Mouse (Mus musculus) forebrain, embryonic 10.5 days (tissue): Measurements from ENCODE around the gene Hba-a2. TPM values are rescaled to one million over a fixed set of nuclear protein-coding genes. Genes with fewer than 3 reads are reported as not detected.

Source experiments
- DNase-seq: peaks from one replicate; pipeline ENCODE4 v3.0.0-alpha.2; 2017; ENCODE audit warnings: low spot score; ENCODE audit errors: extremely low spot score
- H3K27ac ChIP-seq: fragments of 300-500 bp; sonication (generic); 2 replicates; pipeline ENCODE4 v1.5.1; 2016; ENCODE audit warnings: mild to moderate bottlenecking
- H3K27me3 ChIP-seq: fragments of 300-500 bp; sonication (generic); 2 replicates; pipeline ENCODE4 v1.6.1; 2016; ENCODE audit warnings: mild to moderate bottlenecking; ENCODE audit not compliant: poor library complexity, severe bottlenecking
- H3K36me3 ChIP-seq: fragments of 300-500 bp; sonication (generic); replicated peaks from 2 replicates; pipeline ENCODE4 v1.6.1; 2016; ENCODE audit warnings: mild to moderate bottlenecking, moderate library complexity
- H3K4me1 ChIP-seq: fragments of 300-500 bp; sonication (generic); 2 replicates; pipeline ENCODE4 v1.6.1; 2016
- H3K4me3 ChIP-seq: fragments of 300-500 bp; sonication (generic); 2 replicates; pipeline ENCODE4 v1.5.1; 2016; ENCODE audit warnings: mild to moderate bottlenecking, moderate library complexity
- H3K9me3 ChIP-seq: fragments of 300-500 bp; sonication (generic); 2 replicates; pipeline ENCODE4 v1.6.1; 2016; ENCODE audit warnings: mild to moderate bottlenecking, moderate library complexity
- WGBS: fragments of 180-500 bp; shearing (Covaris S2); methylation state at CpG from one replicate; pipeline ENCODE4 v1.1.7; 2016; 5-methylcytosine and 5-hydroxymethylcytosine counted together
- polyA plus RNA-seq: library from polyadenylated mRNA; unstranded; fragments of >200 nt; fragmentation: Nextera tagmentation; extraction: Ambion mirVana; gene quantifications from 2 replicates; pipeline ENCODE4 v1.2.1, GENCODE M21; 2016

Gene Hba-a2
- polyA plus RNA-seq, 1 experiment from 2014 or later, result 5,635 TPM

GRCm38 (mm10) chr11:32340476-32341473 is 44.5 kb downstream of the Hba-a2 start:
- no peaks in the 10 kb centered on the region for H3K27me3 ChIP-seq
- 50% methylated on average over 17 of the region's 17 CpGs for WGBS
- no peaks in the 10 kb centered on the region for H3K36me3 ChIP-seq
- H3K4me3 ChIP-seq, result no peak overlapping the region
- no peak overlapping the region for H3K27ac ChIP-seq
- peaks cover 12% of the 10 kb centered on the region for H3K4me1 ChIP-seq
- peak; percentile 76 for DNase-seq
- peaks cover 6% of the 10 kb centered on the region; the same call in 1 of the 2 replicates for H3K9me3 ChIP-seq

GRCm38 (mm10) chr11:32342770-32343191 is 46.5 kb downstream of the Hba-a2 start:
- peaks cover 11% of the 10 kb centered on the region for H3K27me3 ChIP-seq
- no peaks in the 10 kb centered on the region for H3K36me3 ChIP-seq
- H3K4me1 ChIP-seq, result peaks cover 26% of the 10 kb centered on the region
- no peak overlapping the region for H3K27ac ChIP-seq
- H3K4me3 ChIP-seq, result no peak overlapping the region
- no peaks in the 10 kb centered on the region for H3K9me3 ChIP-seq
- DNase-seq, result no peak
- 6% methylated on average over 2 of the region's 2 CpGs for WGBS

GRCm38 (mm10) chr11:32343350-32343749 is 47.1 kb downstream of the Hba-a2 start:
- peaks cover 11% of the 10 kb centered on the region for H3K27me3 ChIP-seq
- WGBS, result 85% methylated on average over 1 of the region's 1 CpGs
- no peaks in the 10 kb centered on the region for H3K9me3 ChIP-seq
- H3K4me1 ChIP-seq, result peaks cover 32% of the 10 kb centered on the region
- H3K36me3 ChIP-seq, result no peaks in the 10 kb centered on the region
- DNase-seq, result no peak
- no peak overlapping the region for H3K27ac ChIP-seq
- H3K4me3 ChIP-seq, result no peak overlapping the region

- Histone ChIP-seq H3K4me3 (no peak overlapping the region), H3K4me1 (peaks cover 48% of the 10 kb centered on the region), H3K9me3 (no peaks in the 10 kb centered on the region), H3K27ac (no peak overlapping the region), H3K36me3 (peaks cover 15% of the 10 kb centered on the region), H3K27me3 (peaks cover 11% of the 10 kb centered on the region)
- 83% methylated on average over 6 of the region's 6 CpGs for WGBS
- DNase-seq, result no peak
Observed at GRCm38 (mm10) chr11:32345504-32346297, 49.4 kb downstream of the Hba-a2 start.

Other genes with a start within 250 kb of the Hba-a2 start
- gene Il9r, start 96.2 kb upstream of the Hba-a2 start, polyA plus RNA-seq, result not detected in 2 replicates
- gene Snrnp25, start 91.1 kb upstream of the Hba-a2 start, polyA plus RNA-seq, result 118 and 120 TPM in 2 replicates
- 21.9 and 22.9 TPM in 2 replicates for gene Rhbdf1, start 74.2 kb upstream of the Hba-a2 start, polyA plus RNA-seq
- 31.0 and 31.2 TPM in 2 replicates for gene Mpg, start 70.0 kb upstream of the Hba-a2 start, polyA plus RNA-seq
- gene Nprl3, start 28.8 kb upstream of the Hba-a2 start, polyA plus RNA-seq, result 48.3 and 48.6 TPM in 2 replicates
- 3,082 and 4,268 TPM in 2 replicates for gene Hba-x, start 20.1 kb upstream of the Hba-a2 start, polyA plus RNA-seq
- 2,180 and 3,072 TPM in 2 replicates for gene Hba-a1, start 13.0 kb upstream of the Hba-a2 start, polyA plus RNA-seq
- gene Hbq1b, start 9.5 kb upstream of the Hba-a2 start, polyA plus RNA-seq, result 6.1 and 10.1 TPM in 2 replicates
- gene Hbq1a, start 3.6 kb downstream of the Hba-a2 start, polyA plus RNA-seq, result not detected in 2 replicates
- 23.0 and 23.4 TPM in 2 replicates for gene Sh3pxd2b, start 51.3 kb downstream of the Hba-a2 start, polyA plus RNA-seq
- gene Ubtd2, start 158.9 kb downstream of the Hba-a2 start, polyA plus RNA-seq, result 71.3 and 71.7 TPM in 2 replicates
- gene Efcab9, start 235.6 kb downstream of the Hba-a2 start, polyA plus RNA-seq, result 0.21 and 0.25 TPM in 2 replicates
- gene Stk10, start 236.8 kb downstream of the Hba-a2 start, polyA plus RNA-seq, result 2.0 and 2.3 TPM in 2 replicates